Mouse (Mus musculus): ENCODE measurements around the gene Ifrd2.

- TF ChIP-seq CHD2 (IDR thresholded peaks at IDR 0.05; ENCODE audit: low read depth, low read length) (no peak), MAFK (IDR thresholded peaks at IDR 0.05; ENCODE audit: insufficient read depth, low read depth, low read length) (no peak)
These were observed 40.2 kb downstream of the Ifrd2 start for GRCm38 (mm10) chr9:107627387-107628255.

Data from ES-E14 (cell line).